20 mouse cellular contexts compared by ENCODE assay signal in the genomic region with DNA sequence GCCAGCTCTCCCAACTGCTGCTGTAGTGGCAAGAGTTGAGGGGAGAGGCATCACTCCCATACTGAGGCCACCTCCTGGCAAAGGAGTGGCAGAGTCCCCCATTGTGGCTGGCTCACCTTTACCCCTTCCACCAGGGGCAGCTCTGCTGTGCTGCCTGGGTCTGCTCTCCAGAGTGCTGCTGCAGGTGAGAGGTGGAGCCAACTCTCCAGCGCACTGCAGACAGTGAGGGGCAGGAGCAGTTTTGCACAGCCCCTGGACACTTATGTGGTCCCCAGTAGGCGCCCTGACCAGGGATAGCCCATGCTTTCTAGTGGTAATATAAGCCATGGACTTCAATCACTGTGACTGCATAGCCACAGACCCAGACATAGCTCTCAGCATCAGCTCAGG.
DNase-seq lines count a peak whose midpoint lies in the region; ATAC-seq and TF ChIP-seq lines count a peak whose summit lies in the region.
"Had no signal": no experiment of that assay in that cellular context is flagged by ENCODE, and none has a peak within 500 bp of the region (broad histone marks: within the 10 kb centered on the region; RNA-seq: fewer than 3 reads in every experiment).

No protein-coding gene starts in this region.

- 0 out of 2 replicates have a peak, but pooled peaks cover 4% of the 10 kb centered on the region for H3K4me1 ChIP-seq in heart, embryonic 12.5 days (replicated peaks)
- H3K4me1 ChIP-seq in limb, embryonic 12.5 days (replicated peaks): no peaks in the 10 kb centered on the region
- H3K4me1 ChIP-seq in limb, embryonic 10.5 days: no peaks in the 10 kb centered on the region
- H3K4me1 ChIP-seq in limb, embryonic 13.5 days: no peaks in the 10 kb centered on the region
- no peaks in the 10 kb centered on the region for H3K4me1 ChIP-seq in stomach, postnatal 0 days (replicated peaks; ENCODE audit: control insufficient read depth, insufficient read depth)
- H3K4me1 ChIP-seq: hindbrain, embryonic 10.5 days; liver, embryonic 13.5 days; megakaryocyte, embryonic 14.5 days had no signal

- DNase-seq in heart, adult 8-10 months (ENCODE audit: low spot score): no peak
- DNase-seq in limb, embryonic 10.5 days (ENCODE audit: low spot score): no peak
- no peak for DNase-seq in stomach, postnatal 0 days (ENCODE audit: low spot score)
- no peak for DNase-seq in yolk sac, embryonic 10.5 days (ENCODE audit: low spot score)
- DNase-seq: adrenal gland, postnatal 25 days; cerebellum, adult 8-10 months; forebrain, postnatal 0 days; gastrocnemius, postnatal 25 days; kidney, adult 18-20 months; liver, embryonic 13.5 days; lung, embryonic 14.5 days; lung, postnatal 36 days; right cerebral cortex, postnatal 4 days had no signal

- H3K4me3 ChIP-seq in heart, embryonic 12.5 days: no peak overlapping the region
- no peak overlapping the region for H3K4me3 ChIP-seq in limb, embryonic 12.5 days (replicated peaks)
- H3K4me3 ChIP-seq in limb, embryonic 10.5 days: no peak overlapping the region
- H3K4me3 ChIP-seq in limb, embryonic 13.5 days: no peak overlapping the region
- H3K4me3 ChIP-seq in stomach, postnatal 0 days (ENCODE audit: low read depth, low read length): no peak overlapping the region
- H3K4me3 ChIP-seq: hindbrain, embryonic 10.5 days; layer of hippocampus, adult 2 months; liver, embryonic 13.5 days; megakaryocyte, embryonic 14.5 days had no signal

- no peaks in the 10 kb centered on the region for H3K9me3 ChIP-seq in heart, embryonic 12.5 days (replicated peaks)
- no peaks in the 10 kb centered on the region for H3K9me3 ChIP-seq in limb, embryonic 12.5 days
- H3K9me3 ChIP-seq in limb, embryonic 10.5 days (replicated peaks): no peaks in the 10 kb centered on the region
- no peaks in the 10 kb centered on the region for H3K9me3 ChIP-seq in limb, embryonic 13.5 days
- no peaks in the 10 kb centered on the region for H3K9me3 ChIP-seq in stomach, postnatal 0 days (ENCODE audit: control insufficient read depth, low read length)
- H3K9me3 ChIP-seq: hindbrain, embryonic 10.5 days; liver, embryonic 13.5 days; megakaryocyte, embryonic 14.5 days had no signal

- no peak overlapping the region for H3K9ac ChIP-seq in heart, embryonic 12.5 days
- no peak overlapping the region for H3K9ac ChIP-seq in limb, embryonic 12.5 days (replicated peaks)
- H3K9ac ChIP-seq in limb, embryonic 13.5 days: no peak overlapping the region
- H3K9ac ChIP-seq in stomach, postnatal 0 days (ENCODE audit: low read length): no peak overlapping the region
- H3K9ac ChIP-seq: forebrain, postnatal 0 days; liver, embryonic 13.5 days; lung, embryonic 14.5 days had no signal

- no peaks in the 10 kb centered on the region for H3K36me3 ChIP-seq in heart, embryonic 12.5 days
- H3K36me3 ChIP-seq in limb, embryonic 12.5 days: no peaks in the 10 kb centered on the region
- no peaks in the 10 kb centered on the region for H3K36me3 ChIP-seq in limb, embryonic 10.5 days
- H3K36me3 ChIP-seq in limb, embryonic 13.5 days: no peaks in the 10 kb centered on the region
- no peaks in the 10 kb centered on the region for H3K36me3 ChIP-seq in stomach, postnatal 0 days (ENCODE audit: control insufficient read depth, insufficient read depth, low read length)
- H3K36me3 ChIP-seq: hindbrain, embryonic 10.5 days; liver, embryonic 13.5 days had no signal

- H3K4me2 ChIP-seq in heart, embryonic 12.5 days: no peak overlapping the region
- H3K4me2 ChIP-seq in limb, embryonic 12.5 days: no peak overlapping the region
- H3K4me2 ChIP-seq in limb, embryonic 13.5 days (replicated peaks): no peak overlapping the region
- no peak overlapping the region for H3K4me2 ChIP-seq in stomach, postnatal 0 days (replicated peaks; ENCODE audit: low read depth)
- H3K4me2 ChIP-seq: liver, embryonic 13.5 days; lung, embryonic 14.5 days had no signal

- no peak overlapping the region for H3K27ac ChIP-seq in heart, embryonic 12.5 days (ENCODE audit: poor library complexity, severe bottlenecking)
- H3K27ac ChIP-seq in limb, embryonic 12.5 days: no peak overlapping the region
- H3K27ac ChIP-seq in limb, embryonic 10.5 days: no peak overlapping the region
- no peak overlapping the region for H3K27ac ChIP-seq in limb, embryonic 13.5 days
- no peak overlapping the region for H3K27ac ChIP-seq in stomach, postnatal 0 days (replicated peaks)
- H3K27ac ChIP-seq: hindbrain, embryonic 10.5 days; layer of hippocampus, adult 2 months; liver, embryonic 13.5 days had no signal

- TF ChIP-seq CTCF in stomach, postnatal 0 days (IDR thresholded peaks at IDR 0.05; ENCODE audit: low read depth): no peak

- ATAC-seq in heart, embryonic 12.5 days (ENCODE audit: insufficient number of reproducible peaks, low FRiP score): peak; percentile 53; the same call in 1 of the 2 replicates
- ATAC-seq in limb, embryonic 12.5 days (ENCODE audit: insufficient number of reproducible peaks, insufficient read depth, low FRiP score, low TSS enrichment, low read depth): 0 out of 2 replicates have a peak, but pooled peaks have one; percentile 17
- peak; percentile 33; the same call in 1 of the 2 replicates for ATAC-seq in limb, embryonic 13.5 days (ENCODE audit: low FRiP score, low read depth)
- ATAC-seq in stomach, postnatal 0 days (ENCODE audit: low FRiP score, low TSS enrichment): peak; percentile 35; the same call in 1 of the 2 replicates
- ATAC-seq: forebrain, postnatal 0 days; inflammation-experienced regulatory T-cells, adult 6 months had no signal

- no peaks in the 10 kb centered on the region for H3K27me3 ChIP-seq in heart, embryonic 12.5 days (replicated peaks)
- H3K27me3 ChIP-seq in limb, embryonic 12.5 days: no peaks in the 10 kb centered on the region
- H3K27me3 ChIP-seq in limb, embryonic 10.5 days (ENCODE audit: low read depth, poor library complexity, severe bottlenecking): no peaks in the 10 kb centered on the region
- H3K27me3 ChIP-seq in limb, embryonic 13.5 days: no peaks in the 10 kb centered on the region
- H3K27me3 ChIP-seq in stomach, postnatal 0 days (ENCODE audit: control insufficient read depth, insufficient read depth, low read length): no peaks in the 10 kb centered on the region
- H3K27me3 ChIP-seq: liver, embryonic 13.5 days; megakaryocyte, embryonic 14.5 days had no signal

- TF ChIP-seq EP300 in stomach, postnatal 0 days (optimal IDR thresholded peaks at IDR 0.05): no peak

- 81% methylated on average over 2 of the region's 2 CpGs for WGBS in heart, embryonic 12.5 days
- WGBS in limb, embryonic 12.5 days: 76% methylated on average over 2 of the region's 2 CpGs
- 85% methylated on average over 2 of the region's 2 CpGs for WGBS in limb, embryonic 10.5 days
- WGBS in limb, embryonic 13.5 days: 82% methylated on average over 2 of the region's 2 CpGs
- WGBS in stomach, postnatal 0 days: 89% methylated on average over 2 of the region's 2 CpGs
